7 mouse cellular contexts compared by ENCODE assay signal in genomic region chr13:54766192-54766768, GRCm38 (mm10). TPM values are rescaled to one million over a fixed set of nuclear protein-coding genes. Genes with fewer than 3 reads are reported as not detected.
DNase-seq lines count a peak whose midpoint lies in the region; ATAC-seq and TF ChIP-seq lines count a peak whose summit lies in the region.

TSS of gene Sncb (minus strand) at chr13:54766595.

- peak within 1 kb of the TSS; percentile 44 for H3K9ac ChIP-seq in forebrain, embryonic 11.5 days (ENCODE audit: low read length)

- H3K9me3 ChIP-seq in forebrain, embryonic 11.5 days (ENCODE audit: control insufficient read depth, low read length): no peaks in the 10 kb centered on the region
- 0 out of 2 replicates have a peak, but pooled peaks cover 3% of the 10 kb centered on the region for H3K9me3 ChIP-seq in hindbrain, embryonic 10.5 days

- WGBS in forebrain, embryonic 11.5 days: 2% methylated on average over 35 of the region's 35 CpGs
- WGBS in hindbrain, embryonic 10.5 days: 1% methylated on average over 35 of the region's 35 CpGs
- 3% methylated on average over 35 of the region's 35 CpGs for WGBS in small intestine, adult 2 months

- H3K27me3 ChIP-seq in forebrain, embryonic 11.5 days (ENCODE audit: control insufficient read depth, insufficient read depth, low read length): peaks cover 35% of the 10 kb centered on the region
- peaks cover 65% of the 10 kb centered on the region for H3K27me3 ChIP-seq in hindbrain, embryonic 10.5 days (ENCODE audit: insufficient read depth, poor library complexity, severe bottlenecking)
- H3K27me3 ChIP-seq in small intestine, adult 2 months (ENCODE audit: control insufficient read depth, insufficient read depth, low read length): peaks cover 20% of the 10 kb centered on the region

- H3K4me3 ChIP-seq in forebrain, embryonic 11.5 days (ENCODE audit: low read depth, low read length): peak within 1 kb of the TSS; percentile 39
- peak within 1 kb of the TSS; percentile 57 for H3K4me3 ChIP-seq in hindbrain, embryonic 10.5 days
- H3K4me3 ChIP-seq in small intestine, adult 2 months (ENCODE audit: low read depth, low read length): peak within 1 kb of the TSS; percentile 53

- TF ChIP-seq CTCF in small intestine, adult 2 months (IDR thresholded peaks at IDR 0.05; ENCODE audit: extremely low read depth, insufficient read length, insufficient replicate concordance, low read depth, low read length): peak; percentile 22; the same call in 1 of the 2 replicates

- H3K4me2 ChIP-seq in forebrain, embryonic 11.5 days (ENCODE audit: low read depth, low read length, severe bottlenecking): peak within 1 kb of the TSS; percentile 85

- no peak for TF ChIP-seq POLR2A in small intestine, adult 2 months (IDR thresholded peaks at IDR 0.05; ENCODE audit: low read depth, low read length)

- ATAC-seq in forebrain, embryonic 11.5 days (replicated peaks; ENCODE audit: low FRiP score): peak; percentile 58
- peak; percentile 92 for ATAC-seq in megakaryocyte progenitor cell, adult 5-6 weeks (replicated peaks; ENCODE audit: poor library complexity)

- no peak within 1 kb of the TSS for H3K27ac ChIP-seq in forebrain, embryonic 11.5 days (ENCODE audit: low read depth, low read length)
- peak within 1 kb of the TSS; percentile 41 for H3K27ac ChIP-seq in hindbrain, embryonic 10.5 days
- H3K27ac ChIP-seq in small intestine, adult 2 months (ENCODE audit: insufficient read depth, low read depth, low read length): no peak within 1 kb of the TSS

- no peaks in the 10 kb centered on the region for H3K36me3 ChIP-seq in forebrain, embryonic 11.5 days (ENCODE audit: control insufficient read depth, insufficient read depth, low read length)
- H3K36me3 ChIP-seq in hindbrain, embryonic 10.5 days: no peaks in the 10 kb centered on the region
- H3K36me3 ChIP-seq in small intestine, adult 2 months (ENCODE audit: control insufficient read depth, insufficient read depth, low read length): no peaks in the 10 kb centered on the region

- peaks cover 8% of the 10 kb centered on the region for H3K4me1 ChIP-seq in forebrain, embryonic 11.5 days (replicated peaks; ENCODE audit: control insufficient read depth, insufficient read depth, low read length)
- H3K4me1 ChIP-seq in hindbrain, embryonic 10.5 days (replicated peaks): peaks cover 29% of the 10 kb centered on the region
- peaks cover 9% of the 10 kb centered on the region for H3K4me1 ChIP-seq in small intestine, adult 2 months (ENCODE audit: control insufficient read depth, insufficient read depth, insufficient read length, low read length)

- peak; percentile 89 for DNase-seq in MN1 (ENCODE audit: low spot score)
- peak; percentile 93 for DNase-seq in brain, adult 2 months (ENCODE audit: low read depth, low spot score)
- DNase-seq in forebrain, embryonic 11.5 days (ENCODE audit: low spot score): peak; percentile 89
- DNase-seq in hindbrain, embryonic 10.5 days (ENCODE audit: low spot score): peak; percentile 70
- DNase-seq in layer of hippocampus, postnatal 36 days: peak; percentile 86 to 88

RNA-seq across cellular contexts. Expression of gene Sncb, which starts in this region (rescaled TPM):
- 1.3 and 2.6 TPM in 2 replicates for polyA plus RNA-seq in forebrain, embryonic 11.5 days (2014; fragmentation: Nextera tagmentation; extraction: Ambion mirVana)
- polyA plus RNA-seq in hindbrain, embryonic 10.5 days (2016; fragmentation: Nextera tagmentation; extraction: Ambion mirVana): 2.3 and 2.4 TPM in 2 replicates
- total RNA-seq in layer of hippocampus, postnatal 36 days (2021): 100 to 1,000 TPM; 602 to 611 TPM
- total RNA-seq in megakaryocyte progenitor cell, adult 5-6 weeks (2015): not detected in 2 replicates
- not detected in 2 replicates for total RNA-seq in megakaryocyte progenitor cell, adult 5-6 weeks (2017)
- 0.37 and 0.63 TPM in 2 replicates for polyA plus RNA-seq in small intestine, adult 2 months (2012; rRNA removed)

Comparison
In these comparisons a context has a peak if more than half of its experiments do, and no peak if none do; other contexts are left out.
1. RNA of gene Sncb (total RNA-seq): 602 to 611 TPM in layer of hippocampus, postnatal 36 days; not detected in megakaryocyte progenitor cell, adult 5-6 weeks; every median in the first group is over 100 times any median in the second.
2. Peak in ATAC-seq in megakaryocyte progenitor cell, adult 5-6 weeks; RNA of the gene not detected or under 1 TPM.
3. Peak in every context shown above with its lines, with median percentiles within 50 percentile points of each other: DNase-seq and H3K4me3 ChIP-seq.